19 mouse cellular contexts compared by ENCODE assay signal in the genomic region with DNA sequence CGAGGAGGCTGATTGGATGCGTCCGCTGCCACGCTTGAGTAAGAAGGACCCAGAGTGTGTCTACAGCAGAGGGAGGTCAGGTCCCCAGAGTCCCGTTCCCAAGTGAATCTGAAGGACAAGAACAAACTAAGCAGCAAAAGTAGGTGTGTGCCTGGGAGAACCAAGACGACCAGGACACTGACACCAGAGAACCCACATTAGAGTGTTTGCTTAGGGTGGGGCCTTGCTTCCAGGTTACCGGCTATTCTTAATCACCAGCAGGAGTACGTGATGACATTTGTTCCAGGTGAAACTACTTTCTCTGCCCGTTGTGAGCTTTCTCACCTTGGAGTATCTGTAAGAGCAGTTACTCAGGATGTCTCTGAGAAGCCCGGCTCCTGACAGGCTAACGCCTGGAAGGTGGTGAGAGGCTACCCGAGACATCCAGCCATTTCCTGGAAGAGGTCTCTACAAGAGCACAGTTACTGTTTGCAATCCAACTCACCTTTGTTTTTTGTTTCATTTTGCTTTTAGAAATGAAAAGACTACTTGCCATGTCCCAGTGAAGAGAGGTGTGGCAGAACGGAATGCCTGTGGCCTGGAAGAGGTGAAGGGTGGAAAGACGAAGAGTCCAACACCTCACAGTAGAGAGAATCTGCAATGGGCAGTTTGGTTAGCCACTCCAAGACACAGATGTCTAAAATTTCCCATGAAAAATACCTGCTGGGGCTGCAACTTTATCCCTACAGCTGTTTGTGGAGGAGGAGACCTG. TPM values are rescaled to one million over a fixed set of nuclear protein-coding genes. Genes with fewer than 3 reads are reported as not detected.
DNase-seq lines count a peak whose midpoint lies in the region; ATAC-seq and TF ChIP-seq lines count a peak whose summit lies in the region.
"Had no signal": no experiment of that assay in that cellular context is flagged by ENCODE, and none has a peak within 500 bp of the region (broad histone marks: within the 10 kb centered on the region; RNA-seq: fewer than 3 reads in every experiment).

No protein-coding gene starts in this region.

- peak; percentile 82 for ATAC-seq in intestine, embryonic 15.5 days
- peak; percentile 59 for ATAC-seq in lung, embryonic 16.5 days (ENCODE audit: low read depth)
- peak; percentile 64; the same call in 1 of the 2 replicates for ATAC-seq in stomach, embryonic 14.5 days (ENCODE audit: insufficient number of reproducible peaks, insufficient read depth, low FRiP score, low read depth)
- ATAC-seq: forebrain, embryonic 16.5 days; liver, embryonic 12.5 days; midbrain, embryonic 13.5 days; Patski had no signal

- no peak overlapping the region for H3K9ac ChIP-seq in ES-E14 (ENCODE audit: insufficient read depth, low read depth, low read length, poor library complexity, severe bottlenecking)
- H3K9ac ChIP-seq in intestine, embryonic 15.5 days = no peak overlapping the region
- H3K9ac ChIP-seq in lung, embryonic 16.5 days (ENCODE audit: low read length) = peak overlapping the region; percentile 39
- H3K9ac ChIP-seq in stomach, embryonic 14.5 days (replicated peaks; ENCODE audit: low read depth, low read length) = no peak overlapping the region
- H3K9ac ChIP-seq: hindbrain, embryonic 12.5 days; limb, embryonic 12.5 days; liver, embryonic 12.5 days; midbrain, embryonic 13.5 days; neural tube, embryonic 12.5 days had no signal

- no peaks in the 10 kb centered on the region for H3K36me3 ChIP-seq in ES-E14 (ENCODE audit: control insufficient read depth, insufficient read depth, low read length, poor library complexity, severe bottlenecking)
- H3K36me3 ChIP-seq in intestine, embryonic 15.5 days = no peaks in the 10 kb centered on the region
- H3K36me3 ChIP-seq in lung, embryonic 16.5 days (ENCODE audit: control insufficient read depth, insufficient read depth, low read length) = no peaks in the 10 kb centered on the region
- no peaks in the 10 kb centered on the region for H3K36me3 ChIP-seq in stomach, embryonic 14.5 days (ENCODE audit: control insufficient read depth, insufficient read depth, low read length)
- H3K36me3 ChIP-seq: heart, embryonic 10.5 days; hindbrain, embryonic 12.5 days; limb, embryonic 12.5 days; liver, embryonic 12.5 days; midbrain, embryonic 13.5 days; neural tube, embryonic 12.5 days had no signal

- no peak overlapping the region; the same call in 1 of the 2 replicates for H3K4me2 ChIP-seq in intestine, embryonic 15.5 days (replicated peaks)
- H3K4me2 ChIP-seq in lung, embryonic 16.5 days (ENCODE audit: low read depth, low read length) = peak overlapping the region; percentile 26; the same call in 1 of the 2 replicates
- no peak overlapping the region for H3K4me2 ChIP-seq in stomach, embryonic 14.5 days (replicated peaks; ENCODE audit: low read depth, low read length)
- H3K4me2 ChIP-seq: hindbrain, embryonic 12.5 days; limb, embryonic 12.5 days; liver, embryonic 12.5 days; midbrain, embryonic 13.5 days; neural tube, embryonic 12.5 days had no signal

- WGBS in intestine, embryonic 15.5 days = 70% methylated on average over 14 of the region's 14 CpGs
- 56% methylated on average over 14 of the region's 14 CpGs for WGBS in lung, embryonic 16.5 days
- WGBS in stomach, embryonic 14.5 days = 75% methylated on average over 14 of the region's 14 CpGs

- no peak for DNase-seq in ES-E14 (ENCODE audit: low read depth, low spot score)
- DNase-seq in gastrocnemius, adult 8-10 months (ENCODE audit: low spot score in 2 of 2) = no peak
- DNase-seq in heart, postnatal 10 days = no peak
- DNase-seq in layer of hippocampus, adult 9-11 months = no peak
- DNase-seq: cerebellum, adult 2 months; kidney, adult 9 months; kidney, postnatal 4 days; thymus, postnatal 14 days had no signal

- no peaks in the 10 kb centered on the region for H3K9me3 ChIP-seq in ES-E14 (ENCODE audit: control insufficient read depth, insufficient read depth, low read depth, low read length)
- no peaks in the 10 kb centered on the region for H3K9me3 ChIP-seq in intestine, embryonic 15.5 days
- H3K9me3 ChIP-seq in lung, embryonic 16.5 days (ENCODE audit: control insufficient read depth, low read length) = no peaks in the 10 kb centered on the region
- H3K9me3 ChIP-seq in stomach, embryonic 14.5 days (ENCODE audit: control insufficient read depth, low read depth, low read length) = no peaks in the 10 kb centered on the region
- H3K9me3 ChIP-seq: heart, embryonic 10.5 days; hindbrain, embryonic 12.5 days; limb, embryonic 12.5 days; liver, embryonic 12.5 days; midbrain, embryonic 13.5 days; neural tube, embryonic 12.5 days had no signal

- H3K4me3 ChIP-seq in ES-E14 (ENCODE audit: insufficient read depth in 1 of 2, low read depth in 1 of 2, low read length in 2 of 2, poor library complexity in 1 of 2, severe bottlenecking in 1 of 2) = peak overlapping the region in 1 of 2 experiments; percentile 16; a peak in 1 of 4 replicates
- no peak overlapping the region for H3K4me3 ChIP-seq in intestine, embryonic 15.5 days (replicated peaks)
- no peak overlapping the region for H3K4me3 ChIP-seq in lung, embryonic 16.5 days (ENCODE audit: low read length)
- H3K4me3 ChIP-seq in stomach, embryonic 14.5 days (ENCODE audit: low read depth, low read length) = no peak overlapping the region
- H3K4me3 ChIP-seq: heart, embryonic 10.5 days; hindbrain, embryonic 12.5 days; limb, embryonic 12.5 days; liver, embryonic 12.5 days; midbrain, embryonic 13.5 days; neural tube, embryonic 12.5 days had no signal

- in situ Hi-C loops in ES-E14 (cut with MboI; ENCODE audit: low sequenced_read_pairs in 2 of 2, unreplicated experiment in 2 of 2) = no loop called here

- peaks cover 0 to 10% of the 10 kb centered on the region in 2 experiments; a peak in 2 of 4 replicates for H3K4me1 ChIP-seq in ES-E14 (ENCODE audit: control insufficient read depth in 2 of 2, insufficient read depth in 2 of 2, low read length in 2 of 2, poor library complexity in 1 of 2)
- H3K4me1 ChIP-seq in intestine, embryonic 15.5 days (replicated peaks) = 0 out of 2 replicates have a peak, but pooled peaks cover 4% of the 10 kb centered on the region
- H3K4me1 ChIP-seq in lung, embryonic 16.5 days (replicated peaks; ENCODE audit: control insufficient read depth, insufficient read depth, low read length) = peaks cover 10% of the 10 kb centered on the region; the same call in 1 of the 2 replicates
- H3K4me1 ChIP-seq in stomach, embryonic 14.5 days (ENCODE audit: control insufficient read depth, insufficient read depth, low read length) = 0 out of 2 replicates have a peak, but pooled peaks cover 4% of the 10 kb centered on the region
- H3K4me1 ChIP-seq: hindbrain, embryonic 12.5 days; midbrain, embryonic 13.5 days had no signal

- H3K27me3 ChIP-seq in intestine, embryonic 15.5 days (replicated peaks) = no peaks in the 10 kb centered on the region
- H3K27me3 ChIP-seq in lung, embryonic 16.5 days (ENCODE audit: control insufficient read depth, insufficient read depth, low read depth, low read length) = no peaks in the 10 kb centered on the region
- no peaks in the 10 kb centered on the region for H3K27me3 ChIP-seq in stomach, embryonic 14.5 days (ENCODE audit: control insufficient read depth, insufficient read depth, low read length)
- H3K27me3 ChIP-seq: limb, embryonic 12.5 days; midbrain, embryonic 13.5 days; neural tube, embryonic 12.5 days; Patski had no signal

- peak overlapping the region; percentile 92 for H3K27ac ChIP-seq in ES-E14 (ENCODE audit: insufficient read depth, low read depth, low read length, poor library complexity, severe bottlenecking)
- H3K27ac ChIP-seq in intestine, embryonic 15.5 days = 0 out of 2 replicates have a peak overlapping the region, but pooled peaks have one; percentile 9
- H3K27ac ChIP-seq in lung, embryonic 16.5 days (ENCODE audit: low read length) = peak overlapping the region; percentile 97
- no peak overlapping the region for H3K27ac ChIP-seq in stomach, embryonic 14.5 days (ENCODE audit: low read length)
- H3K27ac ChIP-seq: heart, embryonic 10.5 days; hindbrain, embryonic 12.5 days; limb, embryonic 12.5 days; liver, embryonic 12.5 days; midbrain, embryonic 13.5 days; neural tube, embryonic 12.5 days had no signal

- intact Hi-C loops in heart, postnatal 10 days (cut with DNase I) = no loop called here

TF ChIP-seq in ES-E14, 5 proteins besides CTCF, POLR2A, EP300 and RAD21:
- no peak for TF ChIP-seq HCFC1 (IDR thresholded peaks at IDR 0.05; ENCODE audit: borderline replicate concordance, insufficient read depth, low read length)
- no peak for TF ChIP-seq MAFK (IDR thresholded peaks at IDR 0.05; ENCODE audit: insufficient read depth, low read depth, low read length)
- TF ChIP-seq ZNF384 (IDR thresholded peaks at IDR 0.05; ENCODE audit: low read depth, low read length) = no peak
- no peak for TF ChIP-seq ZC3H11A (IDR thresholded peaks at IDR 0.05; ENCODE audit: borderline replicate concordance, low read depth, low read length)
- TF ChIP-seq CHD2 (IDR thresholded peaks at IDR 0.05; ENCODE audit: low read depth, low read length) = no peak

RNA-seq across cellular contexts. Expression of gene Slc44a3, which starts 28.1 kb away (rescaled TPM):
- total RNA-seq in ES-E14 (2012; rRNA removed) = 1.5 and 2.3 TPM in 2 replicates
- 42.5 and 45.3 TPM in 2 replicates for polyA plus RNA-seq in intestine, embryonic 15.5 days (2015; fragmentation: Nextera tagmentation; extraction: Ambion mirVana)
- polyA plus RNA-seq in lung, embryonic 16.5 days (2015; fragmentation: Nextera tagmentation; extraction: Ambion mirVana) = 24.4 and 28.1 TPM in 2 replicates
- polyA plus RNA-seq in stomach, embryonic 14.5 days (2014; fragmentation: Nextera tagmentation; extraction: Ambion mirVana) = 29.9 and 30.8 TPM in 2 replicates
- under 1 TPM in 1 of 4 experiments, not detected in 3; 0.34 TPM for total RNA-seq in gastrocnemius, adult 8-10 months (2022)
- total RNA-seq in heart, postnatal 10 days (2021) = under 1 TPM; 0.32 to 0.74 TPM
